Mouse (Mus musculus): Measurements from ENCODE around the gene Pou2f1.

The Pou2f1 gene

DNA sequence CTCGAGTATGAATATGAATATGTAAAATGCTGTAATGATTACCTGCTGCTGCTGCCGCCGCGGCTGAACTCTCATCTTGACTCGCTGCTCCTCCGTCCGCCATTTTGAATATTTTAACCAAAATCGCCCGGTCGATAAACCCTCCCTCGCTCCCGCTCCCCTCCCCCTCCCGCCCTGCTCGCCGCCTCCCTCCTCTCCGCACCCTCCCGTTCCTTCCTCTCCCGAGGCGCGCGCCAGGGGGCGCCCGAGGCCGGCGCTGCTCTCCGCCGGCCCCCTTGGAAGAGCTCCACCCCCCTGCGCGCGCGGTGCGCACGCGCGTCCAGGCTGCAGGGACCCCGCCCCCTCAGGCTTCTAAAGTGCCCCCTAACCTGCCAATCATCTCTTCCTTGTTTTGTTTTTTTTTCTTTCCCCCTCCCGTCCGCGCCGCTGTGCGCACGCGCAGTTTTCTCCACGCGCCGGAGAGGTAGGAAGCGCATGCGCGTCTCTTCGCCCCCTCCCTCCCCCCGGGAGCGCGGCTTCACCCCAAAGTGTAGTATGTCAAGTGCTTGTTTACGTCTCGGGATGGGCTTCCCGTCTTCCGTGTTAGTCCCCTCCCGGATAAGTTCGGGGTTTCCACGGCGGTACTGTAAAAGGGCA lies at the start of gene Pou2f1:
TSS of gene Pou2f1 (minus strand) at position 159 of the 636 bp plus-strand sequence.
- peak; percentile 99 for DNase-seq

- DNase-seq = peak; percentile 48
These were observed 46.8 kb upstream of the Pou2f1 start for GRCm38 (mm10) chr1:166049046-166049827.

DNA sequence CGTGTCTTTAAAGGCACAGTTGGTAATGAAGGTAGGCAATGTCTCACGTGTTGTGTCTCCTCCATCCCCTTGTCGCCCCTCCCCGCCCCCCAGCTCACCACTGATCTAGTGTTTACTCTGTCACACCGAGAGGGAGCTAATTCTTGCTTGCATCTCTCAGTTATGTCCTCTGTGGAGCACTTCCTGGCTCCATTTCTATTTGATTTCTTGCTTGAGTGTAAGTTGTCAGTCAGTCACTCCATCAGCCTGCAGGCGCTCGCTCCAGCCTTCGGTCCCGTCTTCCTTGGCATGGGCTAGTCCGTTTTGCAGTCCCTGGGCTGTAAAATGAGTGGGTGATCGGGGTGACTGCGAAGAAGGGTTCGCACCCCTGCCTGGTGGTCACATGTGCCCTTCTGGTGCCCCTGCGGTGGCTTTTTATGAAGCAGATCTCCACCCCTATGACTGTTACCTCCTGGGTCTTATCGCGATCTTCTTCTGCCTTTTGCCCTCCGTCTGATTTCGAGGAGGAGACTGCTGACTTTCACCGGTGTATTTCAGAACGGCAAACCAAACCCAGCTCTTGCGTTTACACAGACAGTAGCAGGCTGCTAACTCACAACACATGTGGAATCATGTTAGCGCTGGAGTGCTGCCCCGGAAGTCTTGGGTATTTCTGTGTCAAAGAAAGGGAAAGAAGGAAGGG lies 45.9 kb upstream of the Pou2f1 start:
- DNase-seq = peak; percentile 29

GRCm38 (mm10) chr1:166047505-166048170 lies 45.2 kb upstream of the Pou2f1 start:
- peak; percentile 24 for DNase-seq

GRCm38 (mm10) chr1:166045894-166046197 lies 43.4 kb upstream of the Pou2f1 start:
- no peak for DNase-seq

DNA sequence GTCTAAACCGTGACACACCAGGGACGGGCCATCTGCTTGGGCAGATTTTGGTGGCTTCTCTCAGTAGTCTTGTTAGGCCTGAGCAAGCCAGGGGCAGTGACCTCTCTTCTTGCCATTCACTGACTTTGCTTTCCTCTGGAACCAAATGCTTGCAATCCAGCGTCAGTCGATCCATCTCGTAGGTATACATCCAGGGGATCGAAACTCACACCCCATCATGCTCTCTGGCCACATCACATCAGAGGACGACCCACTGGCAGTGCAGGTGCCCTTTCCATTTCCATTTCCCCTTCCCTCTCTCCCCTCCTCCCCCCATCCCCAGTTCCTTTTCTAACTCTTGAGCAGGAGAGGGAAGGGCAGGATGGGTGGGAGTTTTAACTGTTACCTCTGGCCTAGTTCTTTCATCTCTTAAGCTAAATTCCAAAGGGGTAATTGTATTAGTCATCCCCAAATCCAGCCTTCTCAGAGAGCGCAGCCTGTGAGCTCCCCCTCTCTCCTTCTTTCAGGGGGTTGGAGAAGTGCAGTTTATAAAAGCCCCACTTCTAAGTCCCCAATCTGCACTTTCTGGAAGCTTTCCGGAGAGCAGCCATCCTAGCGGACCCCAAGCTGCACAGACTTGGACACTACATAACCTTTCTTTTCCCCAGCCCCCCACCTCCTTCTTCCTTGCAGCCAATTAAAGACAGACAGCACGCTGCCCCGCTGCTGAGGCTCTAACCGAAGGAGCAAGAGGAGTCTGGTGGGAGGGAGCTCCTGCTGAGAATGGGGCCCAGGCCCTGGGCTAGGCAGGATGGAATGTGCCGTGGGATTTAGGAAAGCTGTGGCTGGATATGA lies 42.8 kb upstream of the Pou2f1 start:
- DNase-seq = no peak

DNA sequence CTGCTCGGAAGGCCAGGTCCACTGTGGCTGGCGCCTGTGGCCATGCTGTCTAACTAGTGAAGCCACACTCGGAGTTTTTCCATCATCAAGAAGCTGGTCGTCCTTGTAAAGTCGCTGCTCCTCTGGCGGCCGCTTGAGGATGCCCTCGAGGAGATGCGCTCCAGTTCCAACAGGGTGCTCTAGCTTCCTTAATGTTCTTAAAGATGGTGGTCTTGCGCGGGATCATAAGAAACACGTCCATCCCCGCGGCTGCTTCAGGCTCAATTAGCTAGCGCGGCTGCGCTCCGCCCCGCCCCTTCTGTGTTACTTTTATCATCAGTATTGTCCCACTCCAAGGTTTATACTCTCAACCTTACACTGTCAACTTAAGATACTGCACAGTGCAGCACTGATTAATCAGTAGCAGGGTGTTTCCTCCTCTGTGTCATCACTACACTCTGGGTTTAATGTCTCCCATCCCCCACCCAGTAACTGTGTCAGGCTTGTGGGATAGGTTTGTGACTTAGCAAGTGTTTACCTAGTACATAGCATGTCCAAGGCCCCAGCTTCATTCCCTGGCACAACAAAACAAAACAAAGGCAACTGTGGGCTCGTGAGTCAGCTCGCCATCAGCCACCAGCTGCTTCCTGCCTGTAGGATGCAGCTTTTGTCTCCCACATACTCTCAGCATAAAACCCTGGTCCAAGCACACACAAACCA lies 41.1 kb upstream of the Pou2f1 start:
- DNase-seq = peak; percentile 31

DNA sequence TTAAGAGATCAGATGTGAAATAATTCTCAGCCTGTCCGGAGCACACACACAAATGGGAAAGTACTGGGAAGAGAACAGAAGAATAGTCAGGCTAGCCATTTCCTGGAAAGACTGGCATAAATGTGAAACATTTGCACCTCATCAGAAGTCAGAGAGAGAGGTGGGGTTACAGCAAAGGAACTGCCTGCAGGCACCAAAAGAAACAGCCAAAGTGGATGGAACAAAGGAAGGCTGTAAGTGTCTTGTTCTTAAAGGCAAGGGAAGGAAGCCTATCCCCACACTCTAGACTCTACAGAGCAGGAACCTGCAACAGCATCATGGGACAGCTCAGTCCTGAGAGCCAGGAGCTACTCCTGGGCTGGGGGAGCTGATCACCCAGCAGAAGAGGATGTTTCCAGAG lies 39.0 kb upstream of the Pou2f1 start:
- DNase-seq = no peak

- no peak for DNase-seq
These were observed 36.4 kb upstream of the Pou2f1 start for GRCm38 (mm10) chr1:166038731-166039332.

DNA sequence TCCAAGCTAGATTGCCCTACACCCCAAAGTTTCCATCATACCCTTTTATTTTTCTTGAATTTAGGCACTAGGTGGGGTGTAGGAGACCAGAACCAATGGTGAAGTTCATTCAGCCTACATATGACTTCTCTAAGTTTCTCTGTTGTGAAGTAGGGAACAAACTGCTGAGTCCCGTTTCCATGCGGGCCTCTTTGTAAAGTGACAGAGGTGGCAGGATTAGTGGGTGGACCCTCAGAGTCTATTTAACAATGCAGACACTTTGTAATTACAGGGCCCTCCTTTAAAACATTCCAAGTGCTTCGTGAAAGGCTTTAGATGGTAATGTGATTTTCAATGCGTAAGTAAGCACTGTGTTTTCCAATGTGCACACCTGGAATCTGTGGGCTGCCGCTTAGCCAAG lies 32.6 kb upstream of the Pou2f1 start:
- DNase-seq = no peak

GRCm38 (mm10) chr1:166031673-166032547 lies 29.4 kb upstream of the Pou2f1 start:
- DNase-seq = no peak

DNA sequence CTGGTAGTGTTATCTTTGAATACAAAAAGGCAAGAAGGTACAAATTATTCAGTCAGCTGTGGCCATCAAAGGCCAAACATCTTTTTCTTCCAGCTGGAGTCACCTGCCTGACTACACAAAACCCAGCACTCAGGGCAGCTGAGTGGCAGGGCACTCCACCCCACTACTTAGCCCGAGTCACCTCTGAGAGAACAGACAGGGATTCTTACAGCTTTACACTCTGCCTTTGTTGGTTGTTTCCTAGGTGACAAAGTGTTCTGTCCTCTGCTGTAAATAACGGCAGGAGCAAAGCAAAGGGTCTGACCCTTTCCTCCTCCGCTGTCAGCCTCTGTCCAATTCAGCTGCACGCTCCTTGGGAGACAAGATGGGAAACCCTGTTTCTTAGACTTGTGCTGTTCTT lies 21.5 kb upstream of the Pou2f1 start:
- no peak for DNase-seq

- DNase-seq = no peak
These were observed 14.7 kb upstream of the Pou2f1 start for GRCm38 (mm10) chr1:166017203-166017602.

GRCm38 (mm10) chr1:166016306-166016705 lies 13.8 kb upstream of the Pou2f1 start:
- peak; percentile 56 for DNase-seq

GRCm38 (mm10) chr1:166014530-166014929 lies 12.1 kb upstream of the Pou2f1 start:
- DNase-seq = peak; percentile 63

DNA sequence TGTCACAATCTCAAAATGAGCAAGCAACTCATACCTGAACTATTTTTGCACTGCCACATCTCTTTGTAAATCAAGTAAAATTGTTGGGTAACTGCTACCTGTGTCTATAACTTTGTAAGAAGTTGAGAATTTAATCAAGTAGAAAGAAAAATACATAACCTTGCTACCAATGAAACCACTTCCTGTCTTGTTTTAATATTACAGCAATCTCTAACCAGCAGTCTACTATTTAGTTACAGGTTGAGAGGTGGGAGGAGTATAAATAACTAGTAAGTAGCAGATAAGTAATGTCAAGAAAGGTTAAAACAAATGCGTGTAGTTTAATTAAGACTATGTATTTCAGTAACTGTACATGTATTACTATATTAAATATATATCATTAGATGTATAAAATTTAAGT lies 7.6 kb upstream of the Pou2f1 start:
- DNase-seq = no peak

DNA sequence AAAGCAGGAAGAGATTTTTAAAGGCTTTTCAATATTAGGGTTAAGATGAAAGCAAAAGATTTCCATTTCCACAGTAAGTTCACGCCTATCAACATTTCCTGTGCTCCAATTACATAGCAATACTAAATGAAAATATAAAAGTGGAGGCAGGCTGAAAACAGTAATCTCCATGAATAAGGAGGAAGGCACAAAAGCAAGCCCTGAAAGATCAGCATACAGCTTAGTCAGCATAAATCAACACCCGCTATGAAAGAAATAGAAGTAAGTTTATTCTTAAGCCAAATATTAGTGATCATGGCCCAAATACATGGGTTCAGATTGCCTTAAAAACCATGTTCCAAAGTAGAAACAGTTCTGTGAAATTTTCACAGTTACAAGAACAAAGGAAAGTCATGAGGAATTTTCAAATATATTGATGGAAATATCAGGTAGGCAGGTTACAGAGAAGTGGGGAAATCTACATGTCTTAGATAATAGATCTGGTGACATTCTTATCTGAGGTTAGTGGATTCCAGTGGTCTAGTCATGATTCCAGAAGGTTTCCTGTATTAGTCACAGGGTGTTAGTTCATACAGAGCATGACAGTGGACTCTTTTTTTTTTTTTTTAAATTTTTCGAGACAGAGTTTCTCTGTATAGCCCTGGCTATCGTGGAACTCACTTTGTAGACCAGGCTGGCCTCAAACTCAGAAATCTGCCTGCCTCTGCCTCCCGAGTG lies 6.3 kb upstream of the Pou2f1 start:
- no peak for DNase-seq

- DNase-seq = peak; percentile 68
These were observed 4.5 kb upstream of the Pou2f1 start for GRCm38 (mm10) chr1:166007026-166007425.

- DNase-seq = peak; percentile 97
These were observed 924 bp upstream of the Pou2f1 start for GRCm38 (mm10) chr1:166003181-166004022.
